Mouse (Mus musculus) c-Kit-positive CD71-positive TER-119-positive erythroid progenitor cells, embryonic 14.5 days (primary cell): ENCODE measurements around the gene Cabp1.

ENCODE experiments used
- DNase-seq: peaks from one replicate; pipeline ENCODE4 v3.0.0-alpha.2; 2013; ENCODE audit warnings: low spot score

Gene Cabp1

GRCm38 (mm10) chr5:115125211-115125871 lies 68.8 kb downstream of the Cabp1 start:
- peak; percentile 60 for DNase-seq

- DNase-seq = no peak
Measured at GRCm38 (mm10) chr5:115124690-115125089, 69.5 kb downstream of the Cabp1 start.

- no peak for DNase-seq
Measured at GRCm38 (mm10) chr5:115120978-115121377, 73.2 kb downstream of the Cabp1 start.

- peak; percentile 65 for DNase-seq
Measured at GRCm38 (mm10) chr5:115118961-115119570, 75.1 kb downstream of the Cabp1 start, which contains the start of gene Acads. Acads (minus strand) TSS chr5:115119346.
